In the genomic region with DNA sequence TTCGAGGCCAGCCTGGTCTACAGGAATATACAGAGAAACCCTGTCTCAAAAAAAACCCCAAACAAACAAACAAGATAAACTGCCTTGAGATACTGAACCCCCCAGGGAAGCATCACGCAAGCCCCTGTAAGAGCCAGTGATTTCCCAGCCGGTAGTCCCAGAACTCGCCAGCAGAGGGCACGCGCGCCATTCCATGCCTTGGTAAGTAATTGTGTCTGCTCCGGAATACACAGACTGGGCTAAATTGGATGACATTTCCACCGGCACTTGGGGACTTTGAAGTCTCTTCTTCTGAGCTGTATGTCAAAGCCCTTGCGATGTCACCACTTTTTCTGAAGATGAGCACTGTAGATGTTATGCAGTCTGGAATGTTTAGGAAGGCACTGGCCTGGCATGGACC, we compare ENCODE assay signal across 8 mouse cellular contexts. TPM values are rescaled to one million over a fixed set of nuclear protein-coding genes. Genes with fewer than 3 reads are reported as not detected.
DNase-seq lines count a peak whose midpoint lies in the region; ATAC-seq and TF ChIP-seq lines count a peak whose summit lies in the region.

No protein-coding gene starts in this region.

- no peaks in the 10 kb centered on the region for H3K27me3 ChIP-seq in heart, embryonic 15.5 days
- H3K27me3 ChIP-seq in liver, postnatal 0 days (ENCODE audit: insufficient read depth, low read length): no peaks in the 10 kb centered on the region
- H3K27me3 ChIP-seq in neural tube, embryonic 14.5 days (ENCODE audit: control insufficient read depth, insufficient read depth, low read length): no peaks in the 10 kb centered on the region

- peaks cover 26% of the 10 kb centered on the region; the same call in 1 of the 2 replicates for H3K36me3 ChIP-seq in heart, embryonic 15.5 days
- peaks cover 18% of the 10 kb centered on the region for H3K36me3 ChIP-seq in liver, postnatal 0 days (replicated peaks; ENCODE audit: insufficient read depth, low read length)
- no peaks in the 10 kb centered on the region for H3K36me3 ChIP-seq in neural tube, embryonic 14.5 days (ENCODE audit: control insufficient read depth, insufficient read depth, low read length)

- no peak overlapping the region for H3K4me2 ChIP-seq in heart, embryonic 15.5 days
- H3K4me2 ChIP-seq in liver, postnatal 0 days (ENCODE audit: low read depth, low read length): no peak overlapping the region
- H3K4me2 ChIP-seq in neural tube, embryonic 14.5 days (ENCODE audit: low read depth, low read length): no peak overlapping the region

- TF ChIP-seq EP300 in liver, postnatal 0 days (IDR thresholded peaks at IDR 0.05; ENCODE audit: low read depth): no peak

- H3K9me3 ChIP-seq in heart, embryonic 15.5 days (replicated peaks): no peaks in the 10 kb centered on the region
- no peaks in the 10 kb centered on the region for H3K9me3 ChIP-seq in liver, postnatal 0 days (ENCODE audit: low read length)
- no peaks in the 10 kb centered on the region for H3K9me3 ChIP-seq in neural tube, embryonic 14.5 days (ENCODE audit: control insufficient read depth, low read length)

- peak; percentile 97 for TF ChIP-seq CTCF in liver, postnatal 0 days (IDR thresholded peaks at IDR 0.05; ENCODE audit: low read depth)

- peak; percentile 94 for DNase-seq in CD4-positive, CD25-positive, alpha-beta regulatory T cell, adult 2 months (ENCODE audit: low read depth, low spot score)
- DNase-seq in brain, adult 2 months (ENCODE audit: low read depth, low spot score): peak; percentile 92
- peak; percentile 91 to 96 for DNase-seq in kidney, postnatal 36 days
- DNase-seq in liver, postnatal 0 days: peak; percentile 92
- DNase-seq in telencephalon, adult 2 months (ENCODE audit: low read depth, low spot score): peak; percentile 59

- H3K4me1 ChIP-seq in heart, embryonic 15.5 days (replicated peaks): peaks cover 19% of the 10 kb centered on the region
- peaks cover 9% of the 10 kb centered on the region; the same call in 1 of the 2 replicates for H3K4me1 ChIP-seq in liver, postnatal 0 days (ENCODE audit: insufficient read depth)
- no peaks in the 10 kb centered on the region for H3K4me1 ChIP-seq in neural tube, embryonic 14.5 days (ENCODE audit: control insufficient read depth, insufficient read depth, low read length)

- H3K9ac ChIP-seq in heart, embryonic 15.5 days: no peak overlapping the region
- H3K9ac ChIP-seq in liver, postnatal 0 days (replicated peaks): no peak overlapping the region
- no peak overlapping the region for H3K9ac ChIP-seq in neural tube, embryonic 14.5 days (replicated peaks; ENCODE audit: low read depth, low read length)

- no peak overlapping the region for H3K4me3 ChIP-seq in heart, embryonic 15.5 days
- H3K4me3 ChIP-seq in liver, postnatal 0 days (ENCODE audit: low read depth, low read length): no peak overlapping the region
- H3K4me3 ChIP-seq in neural tube, embryonic 14.5 days (ENCODE audit: low read depth, low read length): no peak overlapping the region

- no peak overlapping the region for H3K27ac ChIP-seq in heart, embryonic 15.5 days
- no peak overlapping the region for H3K27ac ChIP-seq in liver, postnatal 0 days (ENCODE audit: low read depth)
- H3K27ac ChIP-seq in neural tube, embryonic 14.5 days (ENCODE audit: low read depth, low read length): no peak overlapping the region

- ATAC-seq in erythroid progenitor cell, adult 5-6 weeks (replicated peaks; ENCODE audit: low FRiP score, poor library complexity, severe bottlenecking): peak; percentile 79
- peak; percentile 33; the same call in 1 of the 2 replicates for ATAC-seq in heart, embryonic 15.5 days (replicated peaks; ENCODE audit: insufficient number of reproducible peaks, insufficient read depth, low FRiP score, low read depth)
- peak; percentile 38; the same call in 1 of the 2 replicates for ATAC-seq in liver, postnatal 0 days
- peak; percentile 70; the same call in 1 of the 2 replicates for ATAC-seq in neural tube, embryonic 14.5 days (ENCODE audit: low read depth)

- WGBS in heart, embryonic 15.5 days: 2% methylated on average over 10 of the region's 10 CpGs
- WGBS in liver, postnatal 0 days (ENCODE audit: insufficient replicate concordance): 2% methylated on average over 10 of the region's 10 CpGs
- WGBS in neural tube, embryonic 14.5 days: under 1% methylated on average over 10 of the region's 10 CpGs

RNA-seq across cellular contexts. Expression of a gene that starts 12.2 kb away (rescaled TPM):
- 1.1 and 8.8 TPM in 2 replicates for total RNA-seq in erythroid progenitor cell, adult 5-6 weeks (2015; ENCODE audit: low replicate concordance)
- total RNA-seq in erythroid progenitor cell, adult 5-6 weeks (2017; ENCODE audit: low replicate concordance): 1.9 and 4.0 TPM in 2 replicates
- polyA plus RNA-seq in heart, embryonic 15.5 days (2015; fragmentation: Nextera tagmentation; extraction: Ambion mirVana): 223 and 285 TPM in 2 replicates
- 17.1 and 17.9 TPM in 2 replicates for polyA plus RNA-seq in liver, postnatal 0 days (2015; fragmentation: Nextera tagmentation; extraction: Ambion mirVana)
- 23.7 and 118 TPM in 2 replicates for polyA plus RNA-seq in neural tube, embryonic 14.5 days (2014; fragmentation: Nextera tagmentation; extraction: Ambion mirVana)

RNA-seq across cellular contexts. Expression of a gene that starts 17.4 kb away (rescaled TPM):
- total RNA-seq in erythroid progenitor cell, adult 5-6 weeks (2015; ENCODE audit: low replicate concordance): 2.9 and 8.8 TPM in 2 replicates
- total RNA-seq in erythroid progenitor cell, adult 5-6 weeks (2017; ENCODE audit: low replicate concordance): 0.91 and 6.8 TPM in 2 replicates
- polyA plus RNA-seq in heart, embryonic 15.5 days (2015; fragmentation: Nextera tagmentation; extraction: Ambion mirVana): 12.9 and 15.9 TPM in 2 replicates
- 19.7 and 20.4 TPM in 2 replicates for polyA plus RNA-seq in liver, postnatal 0 days (2015; fragmentation: Nextera tagmentation; extraction: Ambion mirVana)
- polyA plus RNA-seq in neural tube, embryonic 14.5 days (2014; fragmentation: Nextera tagmentation; extraction: Ambion mirVana): 12.7 and 12.8 TPM in 2 replicates

RNA-seq across cellular contexts. Expression of a gene that starts 17.6 kb away (rescaled TPM):
- 24.5 and 30.6 TPM in 2 replicates for total RNA-seq in erythroid progenitor cell, adult 5-6 weeks (2015; ENCODE audit: low replicate concordance)
- total RNA-seq in erythroid progenitor cell, adult 5-6 weeks (2017; ENCODE audit: low replicate concordance): 32.7 and 54.0 TPM in 2 replicates
- 42.4 and 54.8 TPM in 2 replicates for polyA plus RNA-seq in heart, embryonic 15.5 days (2015; fragmentation: Nextera tagmentation; extraction: Ambion mirVana)
- 22.2 and 22.6 TPM in 2 replicates for polyA plus RNA-seq in liver, postnatal 0 days (2015; fragmentation: Nextera tagmentation; extraction: Ambion mirVana)
- 65.4 and 67.3 TPM in 2 replicates for polyA plus RNA-seq in neural tube, embryonic 14.5 days (2014; fragmentation: Nextera tagmentation; extraction: Ambion mirVana)

RNA-seq across cellular contexts. Expression of a gene that starts 23.8 kb away (rescaled TPM):
- total RNA-seq in erythroid progenitor cell, adult 5-6 weeks (2015; ENCODE audit: low replicate concordance): 10.5 TPM in 2 replicates
- 8.3 and 9.7 TPM in 2 replicates for total RNA-seq in erythroid progenitor cell, adult 5-6 weeks (2017; ENCODE audit: low replicate concordance)
- polyA plus RNA-seq in heart, embryonic 15.5 days (2015; fragmentation: Nextera tagmentation; extraction: Ambion mirVana): 52.5 and 62.7 TPM in 2 replicates
- 150 and 154 TPM in 2 replicates for polyA plus RNA-seq in liver, postnatal 0 days (2015; fragmentation: Nextera tagmentation; extraction: Ambion mirVana)
- 7.0 and 36.4 TPM in 2 replicates for polyA plus RNA-seq in neural tube, embryonic 14.5 days (2014; fragmentation: Nextera tagmentation; extraction: Ambion mirVana)

RNA-seq across cellular contexts. Expression of a gene that starts 27.2 kb away (rescaled TPM):
- total RNA-seq in erythroid progenitor cell, adult 5-6 weeks (2015; ENCODE audit: low replicate concordance): 3.6 and 6.7 TPM in 2 replicates
- total RNA-seq in erythroid progenitor cell, adult 5-6 weeks (2017; ENCODE audit: low replicate concordance): 0.13 and 0.23 TPM in 2 replicates
- 5.0 and 7.6 TPM in 2 replicates for polyA plus RNA-seq in heart, embryonic 15.5 days (2015; fragmentation: Nextera tagmentation; extraction: Ambion mirVana)
- polyA plus RNA-seq in liver, postnatal 0 days (2015; fragmentation: Nextera tagmentation; extraction: Ambion mirVana): 1.6 and 1.7 TPM in 2 replicates
- polyA plus RNA-seq in neural tube, embryonic 14.5 days (2014; fragmentation: Nextera tagmentation; extraction: Ambion mirVana): 17.3 and 17.9 TPM in 2 replicates
